Mouse (Mus musculus): Measurements from ENCODE around the gene Zbtb12.
"Not testable (repeated sequence)": the region's sequence is repeated elsewhere in the genome, so short reads cannot be mapped to it uniquely, and the experiment has no call there.

Gene Zbtb12

GRCm38 (mm10) chr17:34899053-34899889 lies 20.0 kb downstream of the Zbtb12 start:
- in situ Hi-C loops (cut with MboI; ENCODE audit: unreplicated experiment in 2 of 2): no loop called here

- in situ Hi-C loops (cut with MboI; ENCODE audit: unreplicated experiment in 2 of 2): no loop called here
Observed at GRCm38 (mm10) chr17:34899890-34900243, 20.6 kb downstream of the Zbtb12 start.

GRCm38 (mm10) chr17:34900826-34901225 lies 21.5 kb downstream of the Zbtb12 start:
- in situ Hi-C loops (cut with MboI; ENCODE audit: unreplicated experiment in 2 of 2): not testable (repeated sequence)

GRCm38 (mm10) chr17:34901948-34902347 lies 22.7 kb downstream of the Zbtb12 start:
- in situ Hi-C loops (cut with MboI; ENCODE audit: unreplicated experiment in 2 of 2): not testable (repeated sequence)

GRCm38 (mm10) chr17:34902895-34903294 lies 23.6 kb downstream of the Zbtb12 start:
- in situ Hi-C loops (cut with MboI; ENCODE audit: unreplicated experiment in 2 of 2): no loop called here

- in situ Hi-C loops (cut with MboI; ENCODE audit: unreplicated experiment in 2 of 2): loop anchor here (5.0 to 10.0 kb wide), 5 partner anchors 36 to 266 kb away; partner anchors contain the start of genes Lsm2 (in 2 of the 2), Atf6b (in 1 of the 2) and Fkbpl (in 1 of the 2)
Observed at GRCm38 (mm10) chr17:34910982-34911381, 31.7 kb downstream of the Zbtb12 start.

GRCm38 (mm10) chr17:34911945-34912351 lies 32.7 kb downstream of the Zbtb12 start:
- in situ Hi-C loops (cut with MboI; ENCODE audit: unreplicated experiment in 2 of 2): loop anchor here (5.0 to 10.0 kb wide), 5 partner anchors 35 to 267 kb away; partner anchors contain the start of genes Lsm2 (in 2 of the 2), Atf6b (in 1 of the 2) and Fkbpl (in 1 of the 2)

- in situ Hi-C loops (cut with MboI; ENCODE audit: unreplicated experiment in 2 of 2): loop anchor here (5.0 to 10.0 kb wide), 5 partner anchors 33 to 269 kb away; partner anchors contain the start of genes Lsm2 (in 2 of the 2), Atf6b (in 1 of the 2) and Fkbpl (in 1 of the 2)
Observed at GRCm38 (mm10) chr17:34913930-34914665, 34.8 kb downstream of the Zbtb12 start, which contains the start of gene Slc44a4. Gene Slc44a4 (plus strand): TSS chr17:34914466.

GRCm38 (mm10) chr17:34915410-34915831 lies 36.1 kb downstream of the Zbtb12 start:
- in situ Hi-C loops (cut with MboI; ENCODE audit: unreplicated experiment in 2 of 2): loop anchor here (10.0 kb wide), 2 partner anchors 69 to 271 kb away; partner anchors contain the start of genes Atf6b (in 1 of the 2), Fkbpl (in 1 of the 2) and Lsm2 (in 1 of the 2)

- in situ Hi-C loops (cut with MboI; ENCODE audit: unreplicated experiment in 2 of 2): loop anchor here (10.0 kb wide), 2 partner anchors 68 to 272 kb away; partner anchors contain the start of genes Atf6b (in 1 of the 2), Fkbpl (in 1 of the 2) and Lsm2 (in 1 of the 2)
Observed at GRCm38 (mm10) chr17:34916316-34916715, 37.0 kb downstream of the Zbtb12 start.

GRCm38 (mm10) chr17:34917188-34917587 lies 37.9 kb downstream of the Zbtb12 start:
- in situ Hi-C loops (cut with MboI; ENCODE audit: unreplicated experiment in 2 of 2): loop anchor here (10.0 kb wide), 2 partner anchors 68 to 272 kb away; partner anchors contain the start of genes Atf6b (in 1 of the 2), Fkbpl (in 1 of the 2) and Lsm2 (in 1 of the 2)

- in situ Hi-C loops (cut with MboI; ENCODE audit: unreplicated experiment in 2 of 2): no loop called here
Observed at GRCm38 (mm10) chr17:34922939-34923338, 43.7 kb downstream of the Zbtb12 start.

GRCm38 (mm10) chr17:34924258-34924657 lies 45.0 kb downstream of the Zbtb12 start:
- in situ Hi-C loops (cut with MboI; ENCODE audit: unreplicated experiment in 2 of 2): no loop called here

GRCm38 (mm10) chr17:34927306-34928019 lies 48.2 kb downstream of the Zbtb12 start:
- in situ Hi-C loops (cut with MboI; ENCODE audit: unreplicated experiment in 2 of 2): loop anchor here in 1 of 2 experiments (25.0 kb wide), 1 partner anchor 290 kb away; the partner anchor contains the start of genes Atf6b, Fkbpl, Ppt2 and Prrt1

GRCm38 (mm10) chr17:34928841-34929240 lies 49.6 kb downstream of the Zbtb12 start:
- in situ Hi-C loops (cut with MboI; ENCODE audit: unreplicated experiment in 2 of 2): loop anchor here in 1 of 2 experiments (25.0 kb wide), 1 partner anchor 292 kb away; the partner anchor contains the start of genes Atf6b, Fkbpl, Ppt2 and Prrt1

GRCm38 (mm10) chr17:34931061-34931734 lies 51.9 kb downstream of the Zbtb12 start, which contains the start of gene Neu1:
Gene Neu1 (plus strand): TSS chr17:34931253.
- in situ Hi-C loops (cut with MboI; ENCODE audit: unreplicated experiment in 2 of 2): loop anchor here in 1 of 2 experiments (25.0 kb wide), 1 partner anchor 294 kb away; the partner anchor contains the start of genes Atf6b, Fkbpl, Ppt2 and Prrt1

GRCm38 (mm10) chr17:34931735-34932098 lies 52.4 kb downstream of the Zbtb12 start:
- in situ Hi-C loops (cut with MboI; ENCODE audit: unreplicated experiment in 2 of 2): loop anchor here in 1 of 2 experiments (25.0 kb wide), 1 partner anchor 294 kb away; the partner anchor contains the start of genes Atf6b, Fkbpl, Ppt2 and Prrt1

GRCm38 (mm10) chr17:34932287-34932686 lies 53.0 kb downstream of the Zbtb12 start:
- in situ Hi-C loops (cut with MboI; ENCODE audit: unreplicated experiment in 2 of 2): loop anchor here in 1 of 2 experiments (25.0 kb wide), 1 partner anchor 295 kb away; the partner anchor contains the start of genes Atf6b, Fkbpl, Ppt2 and Prrt1

GRCm38 (mm10) chr17:34934031-34934430 lies 54.7 kb downstream of the Zbtb12 start:
- in situ Hi-C loops (cut with MboI; ENCODE audit: unreplicated experiment in 2 of 2): loop anchor here in 1 of 2 experiments (25.0 kb wide), 1 partner anchor 297 kb away; the partner anchor contains the start of genes Atf6b, Fkbpl, Ppt2 and Prrt1
